Mouse (Mus musculus) cerebellum, postnatal 10 days (tissue): ENCODE measurements around the gene Pacsin3.

Experiments
- DNase-seq, 2 experiments: peaks; one replicate each; pipeline ENCODE4 v3.0.0; 2021; ENCODE audit warnings: mixed read lengths in 2 of 2

The Pacsin3 gene

DNA sequence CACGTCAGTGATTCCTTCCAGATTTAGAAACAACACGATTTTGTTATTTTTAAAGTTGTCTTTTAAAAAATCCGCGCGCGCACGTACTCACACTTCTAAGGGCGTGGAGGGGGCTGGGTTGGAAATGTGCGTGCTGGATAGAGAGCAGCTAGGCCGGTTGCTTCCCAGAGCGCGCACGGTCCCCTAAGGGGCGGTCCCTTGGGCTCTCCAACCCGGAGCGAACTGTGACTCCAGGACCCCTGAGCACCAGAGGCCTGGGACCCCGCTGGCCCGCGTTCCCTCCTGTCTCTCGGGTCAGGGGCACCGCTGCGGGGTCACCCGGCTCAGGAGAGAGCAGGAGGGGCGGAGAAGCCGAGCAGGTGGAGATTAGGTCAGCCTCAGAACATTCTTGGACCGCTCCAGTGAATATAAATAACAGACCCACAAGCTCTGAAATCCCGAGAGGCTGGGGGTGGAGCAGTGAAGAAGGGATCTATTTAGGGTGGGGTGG lies at the start of gene Pacsin3:
Gene Pacsin3, plus strand, starts transcription at position 294 of the 490 bp plus-strand sequence.
- peak; percentile 55 to 62 for DNase-seq

DNA sequence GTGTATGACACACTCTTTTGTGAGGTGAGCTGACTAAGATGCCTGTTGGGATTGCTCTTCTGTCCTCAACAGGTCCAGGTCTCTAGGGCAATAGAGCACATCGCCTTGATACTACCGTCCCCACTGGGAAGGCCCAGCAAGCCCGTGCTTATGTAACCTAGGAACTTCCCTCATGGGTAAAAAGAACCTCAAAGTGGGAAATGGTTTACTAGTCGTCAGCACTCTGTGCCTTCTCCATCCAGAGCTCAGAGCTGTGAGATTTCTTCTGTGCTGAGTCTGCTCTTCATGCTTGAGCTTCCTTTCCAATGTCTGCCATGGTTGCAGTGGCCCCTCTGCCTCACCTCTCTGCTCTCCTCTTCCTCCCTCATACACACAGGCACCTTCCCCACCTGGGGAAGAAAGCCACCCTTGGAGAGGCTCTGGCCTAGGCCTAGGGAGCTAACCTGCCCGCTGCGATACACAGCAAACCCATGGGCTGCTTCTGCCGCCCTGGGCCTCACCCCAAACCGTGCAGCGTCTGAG lies 49.4 kb upstream of the Pacsin3 start:
- DNase-seq: no peak

DNA sequence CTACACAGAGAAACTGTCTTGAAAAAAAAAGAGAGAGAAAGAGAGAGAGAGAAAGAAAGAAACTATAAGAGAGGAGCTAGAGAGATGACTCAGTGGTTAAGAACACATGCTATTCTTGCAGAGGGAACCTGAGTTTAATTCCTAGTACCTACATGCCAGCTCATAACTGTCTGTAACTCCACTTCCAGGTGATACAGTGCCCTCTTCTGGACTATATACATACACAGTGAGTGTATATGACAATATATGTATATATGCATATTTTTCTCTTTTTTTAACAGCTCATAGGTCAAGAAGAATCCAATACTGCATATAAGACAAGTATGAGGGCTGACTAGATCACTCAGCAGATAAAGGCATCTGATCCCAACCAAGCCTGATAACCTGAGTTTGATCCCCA lies 42.4 kb upstream of the Pacsin3 start:
- DNase-seq: no peak

DNA sequence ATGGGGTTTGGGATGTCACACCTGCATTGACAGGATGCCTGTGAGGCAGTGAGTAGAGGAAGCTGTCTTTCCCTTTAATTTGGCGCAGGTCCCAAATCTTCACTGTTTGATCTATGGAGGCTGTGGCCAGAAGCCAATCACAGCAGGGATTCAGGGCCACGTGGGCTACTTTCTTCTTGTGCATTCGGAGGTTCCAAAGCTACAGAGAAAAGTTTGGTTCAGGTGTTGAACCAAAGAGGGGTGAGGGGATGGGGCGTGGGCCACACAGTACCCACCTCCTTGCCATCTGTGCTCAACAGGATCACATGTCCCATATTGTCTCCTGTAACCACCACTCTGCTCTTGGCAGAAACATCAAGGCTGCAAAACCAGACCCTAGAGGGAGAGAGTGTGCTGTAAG lies 38.7 kb upstream of the Pacsin3 start:
- peak; percentile 74 to 81 for DNase-seq

DNA sequence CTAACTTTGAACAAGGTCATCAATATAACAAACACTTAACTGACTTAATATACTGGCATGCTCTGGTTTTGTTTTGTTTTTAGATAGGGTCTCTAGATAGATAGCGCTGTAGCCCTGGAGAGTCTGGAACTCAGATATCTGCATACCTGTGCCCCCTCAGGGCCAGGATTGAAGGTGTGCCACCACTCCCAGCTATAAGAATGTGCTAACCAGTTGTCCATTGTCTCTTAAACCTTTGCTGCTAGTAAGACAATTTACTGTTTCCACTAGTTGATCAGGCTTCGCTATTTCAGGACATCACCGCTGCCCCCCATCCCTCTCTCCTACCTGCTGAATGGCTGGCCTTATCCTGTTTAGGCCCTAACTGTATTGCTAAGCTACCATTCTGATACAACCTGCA lies 35.3 kb upstream of the Pacsin3 start:
- DNase-seq: no peak

DNA sequence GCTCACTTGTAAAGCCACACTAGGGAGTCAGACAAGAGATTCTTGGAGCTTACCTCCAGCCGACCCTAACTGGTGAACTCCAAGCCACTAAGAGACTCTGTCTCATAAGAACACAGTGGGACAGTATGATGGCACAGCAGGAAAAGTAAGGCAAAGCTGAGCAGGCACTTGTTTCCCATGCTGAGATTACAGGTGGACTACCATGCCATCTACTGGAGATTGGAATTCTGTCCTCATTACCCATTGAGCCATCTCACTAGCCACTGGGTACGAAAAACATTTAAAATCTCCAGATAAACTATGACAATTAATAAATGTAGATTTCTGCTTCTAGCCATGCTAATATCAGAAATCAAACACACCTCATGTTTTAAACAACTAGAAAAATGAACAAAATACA lies 32.1 kb upstream of the Pacsin3 start:
- peak; percentile 29 to 32 for DNase-seq

DNA sequence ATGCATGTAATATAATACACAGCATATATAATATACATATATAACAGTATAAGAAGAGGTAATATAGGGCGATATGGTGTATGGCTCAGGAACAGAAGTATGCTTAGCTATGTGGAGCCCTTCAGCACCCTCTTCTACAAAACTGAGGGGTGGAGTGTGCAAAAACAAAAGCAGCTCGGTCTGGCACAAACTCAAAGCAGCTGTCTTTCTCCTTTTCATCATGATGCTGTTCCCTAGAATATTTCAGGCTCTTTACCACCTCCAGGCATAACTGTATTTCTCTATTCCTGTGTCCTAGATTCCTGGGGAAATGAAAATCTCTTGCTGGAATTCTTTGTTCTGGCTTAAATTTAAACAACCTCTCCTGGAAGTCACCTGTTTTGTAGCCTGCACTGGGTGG lies 26.0 kb upstream of the Pacsin3 start:
- no peak for DNase-seq

DNA sequence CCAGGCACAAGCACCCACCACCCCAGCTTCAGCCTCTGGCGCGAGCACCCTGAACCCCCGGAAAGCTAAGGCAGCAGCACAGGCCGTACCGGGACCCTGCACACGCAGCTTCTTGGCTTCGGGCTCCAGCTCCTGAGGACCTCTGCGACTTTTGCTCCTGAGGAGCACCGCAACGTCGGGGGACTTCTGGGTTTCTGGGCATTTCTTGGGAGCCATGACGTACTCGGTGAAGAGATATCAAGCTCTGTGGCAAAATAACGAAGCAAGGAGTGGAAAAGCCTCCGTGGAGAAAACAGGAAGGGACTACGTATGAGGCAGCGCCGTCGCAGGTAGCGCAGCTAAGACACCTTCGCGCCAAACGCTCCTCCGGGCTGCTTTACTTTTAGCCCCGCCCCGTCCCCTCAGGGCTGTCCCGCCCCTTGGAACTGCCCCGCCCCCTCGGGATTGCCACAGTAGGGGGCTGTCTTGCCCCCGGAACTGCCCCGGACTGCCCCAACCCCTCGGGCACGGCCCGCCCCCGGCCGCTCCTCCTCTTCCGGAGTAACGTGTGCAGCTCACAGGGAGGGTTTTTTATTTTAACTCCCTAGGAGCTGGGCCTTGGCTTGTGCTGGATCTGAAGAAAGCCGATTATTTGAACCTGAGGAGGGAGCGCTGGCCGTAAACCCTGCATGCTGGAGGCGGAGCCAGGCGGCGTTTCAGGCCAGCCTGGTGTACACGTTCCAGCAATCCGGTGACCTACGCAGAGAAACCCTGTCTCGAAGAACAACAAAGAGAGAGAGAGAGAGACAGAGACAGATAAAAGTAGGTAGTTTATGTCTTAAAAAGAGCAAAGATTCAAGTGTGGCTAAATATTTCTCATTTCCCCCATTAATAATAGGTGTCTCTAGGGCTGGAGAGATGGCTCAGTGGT lies 18.9 kb upstream of the Pacsin3 start, which contains the start of gene Ddb2:
Gene Ddb2, minus strand, starts transcription at position 382 of the 910 bp plus-strand sequence.
- DNase-seq: peak; percentile 99

DNA sequence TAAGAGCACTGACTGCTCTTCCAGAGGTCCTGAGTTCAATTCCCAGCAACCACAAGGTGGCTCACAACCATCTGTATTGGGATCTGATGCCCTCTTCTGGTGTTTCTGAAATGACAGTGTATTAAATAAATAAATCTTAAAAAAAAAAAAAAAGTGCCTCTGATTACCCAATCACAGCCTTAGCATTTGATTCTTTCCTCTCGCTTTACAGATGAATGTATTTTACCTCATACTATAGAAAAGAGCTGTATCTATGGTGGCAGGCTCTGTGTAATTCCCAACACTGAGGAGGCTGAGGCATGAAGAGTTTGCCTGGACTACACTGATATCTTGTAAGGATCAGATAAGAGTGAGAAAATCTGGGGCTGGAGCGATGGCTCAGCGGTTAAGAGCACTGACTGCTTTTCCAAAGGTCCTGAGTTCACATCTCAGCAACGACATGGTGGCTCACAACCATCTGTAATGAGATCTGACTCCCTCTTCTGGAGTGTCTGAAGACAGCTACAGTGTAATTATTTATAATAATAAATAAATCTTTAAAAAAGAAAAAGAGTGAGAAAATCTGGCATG lies 18.2 kb upstream of the Pacsin3 start:
- DNase-seq: peak in 1 of 2 experiments; percentile 21

DNA sequence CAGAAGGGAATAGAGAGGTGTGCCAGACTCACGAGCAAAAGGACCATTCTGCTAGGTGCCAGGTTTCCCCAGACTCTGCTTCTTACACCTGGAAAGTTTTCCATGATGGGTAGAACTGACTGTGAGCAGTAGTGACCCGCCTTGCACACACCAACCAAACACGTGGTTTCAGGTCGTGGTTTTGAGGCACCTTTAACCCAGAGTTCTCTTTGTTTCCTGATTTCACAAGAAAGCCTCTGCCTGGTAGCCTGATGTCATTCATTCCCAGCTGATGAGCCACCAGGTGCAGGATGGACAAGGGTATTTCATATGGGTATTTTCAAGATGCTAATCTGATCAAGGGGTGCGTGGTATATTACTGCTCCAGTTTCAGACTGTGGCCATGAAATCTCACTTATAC lies 13.2 kb upstream of the Pacsin3 start:
- no peak for DNase-seq

DNA sequence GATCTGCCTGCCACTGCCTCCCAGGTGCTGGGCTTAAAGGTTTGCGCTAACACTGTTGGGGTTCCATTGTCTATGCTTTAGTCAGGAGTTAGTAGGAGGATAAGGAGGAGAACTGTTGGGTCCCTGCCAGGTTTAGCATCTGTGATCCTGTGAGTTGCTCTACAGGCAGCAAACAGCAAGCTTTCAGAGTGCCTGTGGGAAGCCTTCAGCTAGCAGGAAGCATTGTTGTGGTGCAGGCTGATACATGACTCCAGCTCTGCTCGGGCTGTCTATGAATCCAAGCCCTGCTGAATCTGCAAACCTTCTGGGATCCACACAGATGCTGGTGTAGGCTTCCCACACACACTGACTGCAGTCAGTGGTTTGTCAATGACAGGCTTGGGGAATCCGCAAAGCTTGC lies 12.3 kb upstream of the Pacsin3 start:
- DNase-seq: peak; percentile 31 to 36

DNA sequence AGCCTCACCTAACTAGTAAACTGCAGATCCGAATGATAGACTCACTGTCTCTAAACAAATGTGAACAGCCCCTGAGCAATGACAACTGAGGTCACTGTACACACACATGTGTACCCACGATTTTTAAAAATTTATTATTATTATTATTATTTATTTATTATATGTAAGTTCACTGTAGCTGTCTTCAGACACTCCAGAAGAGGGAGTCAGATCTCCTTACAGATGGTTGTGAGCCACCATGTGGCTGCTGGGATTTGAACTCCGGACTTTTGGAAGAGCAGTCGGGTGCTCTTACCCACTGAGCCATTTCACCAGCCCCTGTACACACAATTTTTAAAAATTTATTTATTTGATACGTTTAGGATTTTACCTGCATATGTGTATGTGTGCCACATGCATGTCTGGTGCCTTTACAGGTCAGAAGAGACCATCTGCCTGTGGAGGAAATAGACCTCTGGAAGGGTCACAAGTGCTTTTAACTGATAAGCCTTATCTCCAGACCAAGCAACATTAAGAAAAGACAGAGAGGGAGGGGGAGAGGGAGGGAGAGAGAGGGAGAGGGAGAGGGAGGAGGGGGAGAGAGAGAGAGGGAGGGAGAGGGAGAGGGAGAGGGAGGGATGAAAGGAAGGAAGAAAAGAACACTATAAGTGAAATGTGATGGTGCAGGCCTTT lies 11.1 kb upstream of the Pacsin3 start:
- DNase-seq: no peak

DNA sequence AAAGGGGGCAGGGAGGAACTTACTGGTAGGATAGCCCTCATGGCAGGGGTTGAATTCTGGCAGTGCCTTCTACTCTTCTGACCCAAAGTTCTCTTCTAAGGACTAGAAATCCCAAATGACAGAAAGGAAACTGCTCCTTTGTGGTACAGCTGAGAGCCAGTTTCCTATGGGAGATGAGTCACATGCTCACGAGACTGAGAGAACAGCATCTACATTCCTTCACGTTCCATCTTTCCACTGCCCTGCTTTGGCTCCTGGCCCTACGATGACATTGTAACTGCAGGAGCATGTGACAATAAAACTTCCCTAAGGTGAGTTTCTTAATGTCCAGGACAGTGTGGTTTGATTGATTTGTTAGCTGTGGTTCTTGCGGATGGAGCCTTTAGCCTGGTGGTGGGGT lies 7.4 kb upstream of the Pacsin3 start:
- no peak for DNase-seq

DNA sequence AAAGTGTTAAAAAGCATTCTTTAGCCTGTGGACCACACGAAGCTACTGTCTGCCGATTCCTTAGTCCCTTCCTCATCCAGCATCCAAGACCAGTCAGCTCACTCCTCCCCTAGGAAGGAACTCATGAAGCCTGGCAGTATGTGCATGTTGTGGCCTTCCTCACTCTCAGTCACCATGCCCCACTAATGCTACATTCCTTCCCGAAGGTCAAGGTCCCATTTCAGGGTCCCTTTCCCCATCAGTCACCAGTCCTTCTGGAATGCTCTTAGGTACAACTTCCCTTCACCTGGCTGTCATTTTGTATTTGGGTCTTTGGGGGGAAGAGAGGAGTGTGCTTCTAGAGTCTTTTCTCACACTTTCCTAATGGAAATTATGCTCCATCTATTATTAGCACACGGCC lies 3.8 kb upstream of the Pacsin3 start:
- no peak for DNase-seq

DNA sequence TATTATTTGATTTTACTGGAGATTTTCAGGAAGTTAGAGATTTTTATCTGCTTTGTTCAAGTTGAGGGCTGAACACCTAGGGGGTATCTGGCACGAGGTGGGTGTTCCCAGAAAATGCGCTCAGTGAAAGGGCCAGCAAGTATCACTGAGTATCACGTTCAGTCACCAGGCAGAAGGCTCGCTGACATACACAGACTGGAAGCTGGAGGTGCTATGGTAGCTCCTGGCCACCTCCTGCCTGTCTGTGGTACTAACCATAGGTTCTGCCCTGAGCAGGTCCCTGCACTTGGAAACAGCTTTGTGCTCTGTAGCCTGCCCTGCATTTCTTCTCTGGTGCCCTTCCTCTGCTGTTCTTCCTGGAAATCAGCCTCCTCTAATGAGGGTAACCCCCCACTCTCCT lies 3.2 kb upstream of the Pacsin3 start:
- no peak for DNase-seq

DNA sequence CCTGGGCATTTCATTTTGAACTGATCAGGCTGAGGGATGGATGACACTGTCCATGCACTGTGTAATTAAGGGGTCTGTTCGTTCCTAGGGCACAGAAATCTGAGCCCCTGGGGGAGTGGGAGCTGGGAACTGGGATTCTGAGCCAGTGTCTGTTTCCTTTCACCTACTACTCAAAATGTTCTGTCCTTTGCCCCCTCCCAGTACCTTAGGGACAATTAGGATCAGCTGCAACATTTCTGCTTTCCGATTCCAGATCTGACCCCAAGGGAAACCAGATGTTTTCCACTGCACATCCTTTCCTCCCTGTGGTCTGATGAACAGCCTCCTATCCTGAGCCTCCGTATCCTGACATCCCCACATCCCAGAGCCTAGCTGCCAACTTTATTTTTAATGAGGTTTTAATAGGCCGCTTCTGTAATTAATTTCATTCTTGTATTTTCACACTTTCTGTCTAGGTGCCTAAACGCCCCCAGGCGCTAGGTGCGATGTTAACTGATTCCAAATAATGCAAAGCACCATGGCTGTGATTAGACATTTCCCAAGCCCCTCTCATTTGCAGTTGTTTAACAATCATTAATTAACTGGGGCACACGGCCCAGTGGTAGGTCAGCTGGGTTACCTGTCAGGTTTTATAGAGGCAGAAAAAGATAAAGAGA lies 901 bp upstream of the Pacsin3 start:
- no peak for DNase-seq

DNA sequence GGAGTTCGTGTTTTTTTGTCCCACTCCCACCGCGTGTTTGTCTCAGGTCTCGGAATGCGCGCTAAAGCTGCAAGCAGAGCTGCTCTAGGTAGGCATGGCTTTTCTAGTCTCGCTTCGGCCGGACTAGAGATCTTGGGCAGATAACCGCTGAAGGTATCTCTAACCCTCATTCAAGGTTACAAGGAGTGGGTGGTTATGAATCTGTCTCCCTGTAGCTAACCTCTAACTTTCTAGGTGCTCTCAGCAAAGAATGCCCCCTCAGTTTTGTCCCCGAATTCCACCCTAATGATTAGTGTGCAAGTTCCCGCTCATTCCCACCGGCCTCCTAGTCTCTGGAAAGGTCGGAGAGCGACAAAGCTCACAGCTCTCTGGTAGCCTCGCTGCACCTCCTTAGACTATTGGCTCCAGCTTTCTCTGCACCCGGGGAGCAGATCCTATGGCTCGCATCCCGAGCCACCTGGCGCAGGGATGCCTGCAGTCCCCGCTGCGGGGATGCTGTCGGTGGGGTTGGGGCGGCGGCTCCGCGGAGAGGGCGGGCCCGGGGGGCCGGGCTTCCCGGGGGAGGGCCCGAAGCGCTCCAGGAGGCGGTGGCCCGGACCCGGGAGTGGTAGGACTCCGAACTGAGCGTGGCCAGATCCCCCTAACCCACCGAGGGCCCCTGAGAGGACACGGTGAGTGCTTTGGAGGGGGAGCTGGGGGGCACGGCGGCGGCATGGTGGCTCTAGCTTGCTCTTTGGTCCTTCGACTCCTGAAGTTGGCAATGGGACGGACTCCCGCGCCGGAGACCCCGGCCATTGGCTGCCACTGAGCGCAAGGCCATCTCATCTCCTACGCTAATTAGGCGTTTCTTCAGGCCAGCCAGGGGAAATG lies 737 bp downstream of the Pacsin3 start:
- DNase-seq: peak in 1 of 2 experiments; percentile 79

DNA sequence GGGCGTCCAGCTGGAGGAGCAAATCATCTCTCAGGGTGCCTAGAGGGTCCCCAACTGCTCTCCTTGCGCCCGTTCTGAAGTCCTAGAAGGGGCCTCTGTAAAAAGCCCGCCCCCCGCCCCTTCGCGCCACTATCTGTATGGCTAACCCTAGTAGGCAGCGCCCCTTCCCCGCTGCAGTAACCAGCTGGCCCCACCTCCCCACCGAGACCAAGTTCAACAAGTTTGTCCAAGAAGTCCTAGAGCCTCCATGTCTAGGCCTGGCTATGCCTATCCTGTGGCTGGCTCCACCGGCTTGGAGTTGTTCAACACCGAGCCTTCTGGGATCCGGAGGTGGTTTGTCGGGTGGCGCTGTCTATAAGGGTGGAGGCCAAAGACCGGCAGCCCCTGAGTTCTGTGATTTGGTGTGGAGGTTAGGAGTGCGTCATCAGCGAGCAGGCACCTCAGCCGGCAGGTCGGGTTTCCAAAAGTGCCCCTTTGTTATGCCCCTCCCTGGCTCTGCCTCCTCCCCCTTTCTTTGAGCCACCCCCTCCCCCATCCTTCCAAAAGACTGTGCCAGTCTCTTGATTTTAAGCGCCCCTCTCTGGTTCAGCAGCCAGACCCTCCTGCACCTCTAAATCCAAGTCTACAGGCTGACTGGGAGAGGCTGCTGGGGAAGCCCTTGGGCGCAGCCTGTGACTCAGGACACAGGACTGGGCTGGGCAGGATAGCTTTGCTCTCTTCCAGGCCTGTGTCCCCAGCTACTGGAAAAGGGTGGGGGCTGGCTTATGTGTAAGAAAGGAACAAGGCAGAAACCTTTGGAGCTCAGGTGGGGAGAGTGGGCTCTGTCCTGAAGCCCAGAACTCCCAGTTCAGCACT lies 1.6 kb downstream of the Pacsin3 start:
- peak; percentile 71 to 76 for DNase-seq

DNA sequence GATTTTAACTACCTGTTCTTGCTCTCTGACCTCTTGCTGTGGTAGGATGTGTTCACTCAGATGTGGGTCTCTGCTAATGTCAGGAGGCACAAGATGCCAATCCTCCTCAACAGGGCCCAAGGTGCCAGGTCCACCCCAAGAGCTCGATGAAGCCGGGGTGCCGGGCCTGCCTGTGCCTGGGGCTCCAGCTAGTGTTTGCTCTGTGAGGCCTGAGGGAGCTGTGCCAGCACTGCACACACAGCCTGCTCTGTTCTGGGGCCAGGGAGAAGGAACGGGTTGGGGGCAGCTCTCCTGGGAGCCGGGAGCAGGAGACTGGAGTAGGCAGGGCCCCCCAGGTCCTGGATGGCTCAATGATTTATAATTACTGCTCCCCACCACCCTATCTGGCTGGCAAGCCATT lies 2.3 kb downstream of the Pacsin3 start:
- peak; percentile 46 to 63 for DNase-seq

DNA sequence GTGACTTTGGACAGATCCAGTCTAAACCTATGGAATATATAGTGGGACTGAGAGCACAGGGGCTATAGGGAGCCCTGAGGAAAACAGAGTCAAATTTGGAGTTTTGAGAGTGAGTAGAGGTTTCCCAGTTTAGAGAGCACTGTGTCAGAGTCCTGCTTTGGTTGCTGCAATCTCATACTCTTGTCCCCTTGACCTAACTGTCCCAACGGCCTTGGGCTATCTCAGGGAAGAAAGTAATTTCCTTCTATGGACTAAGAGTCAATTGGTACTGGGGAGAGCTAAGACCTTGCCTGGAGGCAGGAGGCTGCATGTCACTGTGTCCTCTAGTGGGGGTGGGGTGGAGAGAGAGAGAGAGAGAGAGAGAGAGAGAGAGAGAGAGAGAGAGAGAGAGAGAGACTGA lies 3.1 kb downstream of the Pacsin3 start:
- no peak for DNase-seq

DNA sequence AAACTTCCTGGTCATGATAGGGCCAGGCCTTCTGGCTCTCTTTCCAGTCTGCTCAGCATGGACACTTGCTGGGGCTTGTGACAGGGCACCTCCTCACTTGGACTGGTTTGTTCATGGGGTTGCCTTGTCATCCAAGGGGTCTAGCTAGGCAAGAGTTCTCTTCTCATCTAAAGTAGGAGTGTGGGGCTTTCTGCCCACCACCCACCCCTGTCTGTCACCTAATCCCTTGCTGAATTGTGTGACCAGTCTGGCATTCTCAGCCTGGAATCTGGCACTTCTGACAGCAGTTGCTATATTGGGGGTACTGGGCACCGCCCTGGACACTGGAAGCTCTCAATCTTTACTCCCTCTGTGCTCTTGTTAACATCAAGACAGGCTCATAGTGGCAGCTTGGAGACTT lies 3.7 kb downstream of the Pacsin3 start:
- no peak for DNase-seq
